8 mouse cellular contexts compared by ENCODE assay signal in genomic region chr11:69662213-69662966, GRCm38 (mm10). TPM values are rescaled to one million over a fixed set of nuclear protein-coding genes. Genes with fewer than 3 reads are reported as not detected.
DNase-seq lines count a peak whose midpoint lies in the region; ATAC-seq and TF ChIP-seq lines count a peak whose summit lies in the region.

Mpdu1 (minus strand) TSS chr11:69662642.

- peak within 1 kb of the TSS; percentile 90 for H3K4me3 ChIP-seq in bone marrow macrophage, adult 2 months (ENCODE audit: insufficient read depth, low read length)
- peak within 1 kb of the TSS; percentile 62 for H3K4me3 ChIP-seq in embryonic fibroblast, embryonic 13.5 days (ENCODE audit: insufficient read depth, low read length)
- H3K4me3 ChIP-seq in heart, embryonic 10.5 days, result peak within 1 kb of the TSS; percentile 67
- peak within 1 kb of the TSS; percentile 67 for H3K4me3 ChIP-seq in kidney, embryonic 15.5 days (replicated peaks)

- no peaks in the 10 kb centered on the region for H3K9me3 ChIP-seq in heart, embryonic 10.5 days
- no peaks in the 10 kb centered on the region for H3K9me3 ChIP-seq in kidney, embryonic 15.5 days (replicated peaks)

- under 1% methylated on average over 48 of the region's 48 CpGs for WGBS in heart, embryonic 10.5 days
- WGBS in kidney, embryonic 15.5 days, result under 1% methylated on average over 48 of the region's 48 CpGs

- H3K27ac ChIP-seq in bone marrow macrophage, adult 2 months (ENCODE audit: insufficient read depth, low read depth, low read length), result peak within 1 kb of the TSS; percentile 96
- H3K27ac ChIP-seq in embryonic fibroblast, embryonic 13.5 days (ENCODE audit: insufficient read depth, low read length), result peak within 1 kb of the TSS; percentile 94
- peak within 1 kb of the TSS; percentile 97 for H3K27ac ChIP-seq in heart, embryonic 10.5 days
- H3K27ac ChIP-seq in kidney, embryonic 15.5 days, result peak within 1 kb of the TSS; percentile 97

- no peak; the same call in 1 of the 2 replicates for TF ChIP-seq POLR2A in bone marrow macrophage, adult 2 months (IDR thresholded peaks at IDR 0.05; ENCODE audit: borderline replicate concordance, low read depth, low read length)
- TF ChIP-seq POLR2A in embryonic fibroblast, embryonic 13.5 days (IDR thresholded peaks at IDR 0.05; ENCODE audit: low read depth, low read length), result peak; percentile 64

- no peak for TF ChIP-seq CTCF in bone marrow macrophage, adult 2 months (IDR thresholded peaks at IDR 0.05; ENCODE audit: low read depth, low read length)
- TF ChIP-seq CTCF in embryonic fibroblast, embryonic 13.5 days (IDR thresholded peaks at IDR 0.05; ENCODE audit: borderline replicate concordance, insufficient read depth, low read length), result no peak

- H3K4me1 ChIP-seq in bone marrow macrophage, adult 2 months (ENCODE audit: control insufficient read depth, insufficient read depth, low read length), result peaks cover 12% of the 10 kb centered on the region
- H3K4me1 ChIP-seq in embryonic fibroblast, embryonic 13.5 days (ENCODE audit: control insufficient read depth, insufficient read depth, low read length), result 0 out of 2 replicates have a peak, but pooled peaks cover 2% of the 10 kb centered on the region
- peaks cover 29% of the 10 kb centered on the region for H3K4me1 ChIP-seq in heart, embryonic 10.5 days
- H3K4me1 ChIP-seq in kidney, embryonic 15.5 days, result peaks cover 28% of the 10 kb centered on the region

- DNase-seq in A20 (ENCODE audit: low read depth, low spot score) (peak; percentile 99), liver (peak; percentile 96)
- DNase-seq in heart, embryonic 10.5 days (ENCODE audit: low spot score), result peak; percentile 98
- peak; percentile 93 to 97 for DNase-seq in spleen, postnatal 4 days (ENCODE audit: low spot score in 2 of 2)

- peak within 1 kb of the TSS; percentile 56 for H3K9ac ChIP-seq in kidney, embryonic 15.5 days

- no peaks in the 10 kb centered on the region for H3K27me3 ChIP-seq in heart, embryonic 10.5 days (ENCODE audit: insufficient read depth, poor library complexity, severe bottlenecking)
- no peaks in the 10 kb centered on the region for H3K27me3 ChIP-seq in kidney, embryonic 15.5 days

- peak; percentile 96 for ATAC-seq in kidney, embryonic 15.5 days (replicated peaks; ENCODE audit: low FRiP score)
- ATAC-seq in monocyte, adult 5-6 weeks (replicated peaks; ENCODE audit: insufficient number of reproducible peaks, low FRiP score, low TSS enrichment, poor library complexity, severe bottlenecking), result peak; percentile 67

- peak within 1 kb of the TSS; percentile 59 for H3K4me2 ChIP-seq in kidney, embryonic 15.5 days

- peaks cover 57% of the 10 kb centered on the region for H3K36me3 ChIP-seq in heart, embryonic 10.5 days
- peaks cover 66% of the 10 kb centered on the region for H3K36me3 ChIP-seq in kidney, embryonic 15.5 days

RNA-seq across cellular contexts. Expression of gene Mpdu1, which starts in this region (rescaled TPM):
- polyA plus RNA-seq in bone marrow macrophage, adult 2 months (2012; ENCODE audit: insufficient read depth, insufficient read length, missing spikeins), result 64.2 and 68.9 TPM in 2 replicates
- 45.2 and 47.8 TPM in 2 replicates for polyA plus RNA-seq in embryonic fibroblast, embryonic 13.5 days (2011; ENCODE audit: insufficient read length, low read depth, missing spikeins)
- polyA plus RNA-seq in heart, embryonic 10.5 days (2016; fragmentation: Nextera tagmentation; extraction: Ambion mirVana), result 62.1 and 63.7 TPM in 2 replicates
- 71.8 and 78.0 TPM in 2 replicates for polyA plus RNA-seq in kidney, embryonic 15.5 days (2015; fragmentation: Nextera tagmentation; extraction: Ambion mirVana)
- 32.9 to 56.3 TPM (median 49.2 TPM) in 3 replicates for total RNA-seq in monocyte, adult 5-6 weeks (2017)

Comparison
In these comparisons a context has a peak if more than half of its experiments do, and no peak if none do; other contexts are left out.
1. Peak in every context shown above with its lines: DNase-seq, ATAC-seq, H3K4me3 ChIP-seq and H3K27ac ChIP-seq.